Mouse (Mus musculus): ENCODE data around the gene Nkain1. TPM values are rescaled to one million over a fixed set of nuclear protein-coding genes. Genes with fewer than 3 reads are reported as not detected.

Nkain1 gene
- polyA plus RNA-seq, 1 experiment, result 0.54 TPM

DNA sequence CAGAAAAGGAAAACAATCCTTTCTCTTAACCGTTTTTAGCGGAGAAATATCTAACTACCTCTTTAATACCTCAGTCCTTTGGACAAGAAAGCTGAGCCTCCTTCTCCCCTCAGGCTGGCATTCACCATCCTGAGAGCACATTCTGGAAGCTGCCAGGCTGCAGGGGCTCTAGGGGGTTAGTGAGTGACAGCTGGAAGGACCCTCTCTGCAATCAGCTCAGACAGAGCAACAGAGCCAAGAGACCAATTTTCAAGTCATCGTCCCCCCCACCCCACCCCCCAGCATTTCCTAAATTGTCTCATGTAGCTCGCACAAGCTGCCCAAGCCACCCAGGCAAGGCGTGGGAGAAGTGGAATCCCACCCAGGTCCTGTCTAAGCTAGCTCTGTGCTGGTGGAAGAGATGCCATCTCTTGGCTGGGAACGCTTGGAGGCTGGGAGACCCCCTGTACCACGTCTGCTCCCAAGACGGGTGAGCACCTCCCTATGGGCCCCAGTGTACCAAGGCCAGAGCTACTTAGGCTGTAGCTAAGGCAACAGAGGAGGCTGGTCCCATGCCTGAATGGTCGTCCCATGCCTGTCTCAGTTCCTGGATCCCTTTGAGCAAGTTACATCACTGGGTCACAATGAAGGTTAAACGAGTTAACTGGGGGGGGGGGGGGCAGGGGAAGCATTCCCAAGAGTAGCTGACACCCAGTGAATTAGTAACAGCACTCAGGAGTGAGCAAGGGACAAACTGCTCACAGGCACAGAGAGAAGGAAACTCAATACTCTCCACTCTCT, 2.8 kb downstream of the Nkain1 start:
- H3K4me1 ChIP-seq (ENCODE audit: control insufficient read depth, insufficient read depth, low read length), result peaks cover 11% of the 10 kb centered on the region
- H3K27ac ChIP-seq (ENCODE audit: insufficient read depth, low read depth, low read length), result no peak overlapping the region
- no peak overlapping the region for H3K4me3 ChIP-seq (ENCODE audit: insufficient read depth, low read length)
- no peak for TF ChIP-seq CTCF (IDR thresholded peaks at IDR 0.05; ENCODE audit: low read depth, low read length)
- TF ChIP-seq POLR2A (IDR thresholded peaks at IDR 0.05; ENCODE audit: borderline replicate concordance, low read depth, low read length), result no peak

DNA sequence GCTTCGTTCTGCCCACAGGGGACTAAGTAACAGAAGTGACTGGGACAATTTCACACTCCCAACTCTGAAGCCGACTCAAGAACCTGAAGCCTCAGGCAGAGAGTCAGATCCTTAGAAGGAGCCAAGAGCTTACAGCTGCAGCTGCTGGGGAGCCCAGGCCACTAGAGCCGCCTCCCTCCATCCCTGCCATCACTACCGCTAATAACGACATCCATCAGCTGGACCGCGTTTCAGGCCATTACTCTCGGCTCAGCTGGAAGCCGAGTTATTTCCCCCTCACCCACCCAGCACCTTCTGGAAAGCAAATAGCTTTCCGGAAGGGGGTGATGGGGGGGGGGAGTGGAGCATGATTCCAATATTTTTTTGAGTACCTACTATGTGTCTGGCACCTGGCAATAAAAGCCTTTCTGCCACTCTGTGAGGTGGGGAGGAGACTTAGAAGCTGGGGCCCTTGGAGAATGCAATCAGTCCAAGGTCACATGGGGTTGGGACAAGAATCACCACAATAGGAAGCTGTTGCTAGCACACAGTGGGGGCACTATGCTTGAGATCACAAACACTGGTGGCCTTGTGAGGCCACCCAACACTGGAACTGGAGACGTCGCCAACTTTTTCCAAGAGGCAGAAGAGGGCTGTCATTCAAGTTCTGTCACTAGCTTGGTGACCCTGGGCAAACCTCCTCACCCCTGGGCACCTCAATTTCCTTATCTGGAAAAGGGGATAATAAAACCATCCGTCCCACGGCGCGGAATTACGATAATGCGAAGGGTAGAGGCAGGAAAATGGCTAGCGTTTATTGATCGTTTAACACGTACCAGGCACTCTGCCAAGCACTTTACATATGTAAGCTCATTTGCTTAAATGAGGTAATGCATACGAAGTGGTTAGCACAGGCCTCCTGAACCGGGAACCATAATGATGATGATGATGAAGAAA, 5.7 kb downstream of the Nkain1 start:
- TF ChIP-seq POLR2A (IDR thresholded peaks at IDR 0.05; ENCODE audit: borderline replicate concordance, low read depth, low read length), result no peak
- TF ChIP-seq CTCF (IDR thresholded peaks at IDR 0.05; ENCODE audit: low read depth, low read length), result no peak
- Histone ChIP-seq H3K27ac (ENCODE audit: insufficient read depth, low read depth, low read length) (no peak overlapping the region), H3K4me1 (ENCODE audit: control insufficient read depth, insufficient read depth, low read length) (peaks cover 3% of the 10 kb centered on the region; the same call in 1 of the 2 replicates), H3K4me3 (ENCODE audit: insufficient read depth, low read length) (no peak overlapping the region)

DNA sequence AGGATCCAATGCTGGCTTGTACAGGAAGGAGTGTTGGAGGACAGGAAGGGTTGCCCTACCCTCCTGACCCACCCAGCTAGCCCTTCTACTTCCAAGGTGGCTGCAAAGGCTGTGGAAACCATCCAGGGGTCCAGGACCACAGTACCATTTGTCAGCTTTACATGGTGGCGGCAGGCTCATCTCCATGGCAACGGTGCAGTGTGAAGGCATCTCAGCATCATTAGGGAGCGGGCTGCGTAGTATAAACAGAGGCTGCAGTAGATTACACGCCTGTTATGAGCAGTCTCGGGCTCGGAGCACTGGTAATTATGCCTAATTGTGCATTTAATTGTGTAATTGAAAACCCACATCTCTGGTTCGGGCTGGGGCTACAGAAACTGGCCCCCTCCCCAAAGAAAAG, 10.2 kb downstream of the Nkain1 start:
- no peak for TF ChIP-seq CTCF (IDR thresholded peaks at IDR 0.05; ENCODE audit: low read depth, low read length)
- H3K27ac ChIP-seq (ENCODE audit: insufficient read depth, low read depth, low read length), result no peak overlapping the region
- no peaks in the 10 kb centered on the region for H3K4me1 ChIP-seq (ENCODE audit: control insufficient read depth, insufficient read depth, low read length)
- no peak overlapping the region for H3K4me3 ChIP-seq (ENCODE audit: insufficient read depth, low read length)

DNA sequence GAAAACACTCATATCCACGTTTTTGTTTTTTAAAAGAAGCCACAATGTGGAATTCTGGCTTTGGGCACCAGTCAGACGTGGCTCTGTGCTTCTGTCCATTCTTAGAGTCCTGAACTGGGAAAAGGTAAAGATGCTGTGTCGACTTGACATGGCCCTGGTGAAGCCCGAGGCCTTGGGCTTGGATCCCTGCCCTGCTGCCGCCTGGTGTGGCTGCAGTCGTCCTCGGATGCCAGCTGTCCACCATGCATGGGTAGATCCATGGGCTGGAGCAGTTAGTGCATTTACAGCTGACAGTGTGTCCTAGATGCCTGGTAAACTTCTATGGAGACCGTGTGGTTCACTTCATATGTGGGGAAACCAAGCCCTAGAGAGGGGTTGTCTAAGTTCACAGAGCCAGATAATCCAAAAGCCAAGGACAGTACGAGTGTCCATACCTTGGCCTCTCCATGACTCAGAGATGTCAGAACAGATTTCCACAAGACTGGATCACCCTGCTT, 10.7 kb downstream of the Nkain1 start:
- TF ChIP-seq CTCF (IDR thresholded peaks at IDR 0.05; ENCODE audit: low read depth, low read length) (no peak), POLR2A (IDR thresholded peaks at IDR 0.05; ENCODE audit: borderline replicate concordance, low read depth, low read length) (no peak)
- Histone ChIP-seq H3K4me3 (ENCODE audit: insufficient read depth, low read length) (no peak overlapping the region), H3K27ac (ENCODE audit: insufficient read depth, low read depth, low read length) (no peak overlapping the region), H3K4me1 (ENCODE audit: control insufficient read depth, insufficient read depth, low read length) (no peaks in the 10 kb centered on the region)

DNA sequence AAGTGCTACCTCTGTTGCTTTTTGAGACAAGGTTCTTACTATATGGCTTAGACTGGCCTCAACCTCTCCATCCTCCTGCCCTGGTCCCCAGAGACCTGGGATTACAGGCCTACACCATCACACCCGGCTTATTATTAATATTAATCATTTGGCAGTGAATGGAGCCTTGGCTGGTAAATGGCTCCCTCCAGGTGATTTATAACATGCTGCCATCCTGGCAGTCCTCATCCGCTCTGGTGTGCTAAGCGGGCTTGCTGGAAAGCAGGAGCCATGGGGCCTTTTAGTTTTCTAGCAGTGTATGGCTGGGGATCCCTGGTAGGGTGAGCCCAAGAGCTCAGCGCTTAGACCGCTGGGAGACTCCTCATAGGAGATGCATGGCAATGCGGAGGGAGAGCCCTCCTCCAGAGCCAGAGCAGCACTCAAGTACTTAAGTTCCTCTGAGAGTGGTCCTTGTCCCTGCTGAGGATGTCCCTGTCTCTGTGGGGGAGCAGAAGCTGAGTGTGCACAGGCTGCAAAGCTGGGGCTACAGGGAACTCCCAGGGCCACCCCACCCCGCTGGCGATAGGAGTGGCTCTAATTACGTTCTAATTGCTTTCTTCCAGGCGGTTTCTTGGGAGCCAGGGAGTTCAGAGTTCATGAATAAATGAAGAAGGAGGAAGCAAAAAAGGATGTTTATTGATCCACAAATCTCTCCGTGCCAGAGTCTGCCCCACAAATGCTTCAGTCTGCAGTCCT, 13.2 kb downstream of the Nkain1 start:
- no peak overlapping the region for H3K4me3 ChIP-seq (ENCODE audit: insufficient read depth, low read length)
- TF ChIP-seq CTCF (IDR thresholded peaks at IDR 0.05; ENCODE audit: low read depth, low read length), result no peak
- no peak for TF ChIP-seq POLR2A (IDR thresholded peaks at IDR 0.05; ENCODE audit: borderline replicate concordance, low read depth, low read length)
- H3K27ac ChIP-seq (ENCODE audit: insufficient read depth, low read depth, low read length), result no peak overlapping the region
- no peaks in the 10 kb centered on the region for H3K4me1 ChIP-seq (ENCODE audit: control insufficient read depth, insufficient read depth, low read length)

DNA sequence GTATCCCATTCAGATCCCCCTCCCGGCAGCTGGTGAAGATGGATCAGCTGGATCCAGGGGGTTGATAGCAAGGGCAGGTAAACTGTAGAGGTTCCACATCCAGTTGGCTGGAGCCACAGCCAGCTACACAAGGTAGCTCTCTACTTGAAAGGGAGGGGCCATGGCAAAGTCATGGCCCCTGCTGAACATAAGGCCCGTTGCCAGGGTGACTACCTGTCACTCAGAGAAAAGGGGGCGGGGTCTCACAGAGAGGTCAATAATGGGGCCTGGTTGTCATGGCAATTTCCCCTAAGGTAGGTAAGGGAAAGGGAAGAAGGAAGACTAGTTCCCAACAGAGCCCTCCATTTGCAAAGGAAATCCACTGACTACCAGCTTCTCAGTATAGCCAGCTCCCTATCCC, 14.8 kb downstream of the Nkain1 start:
- H3K4me1 ChIP-seq (ENCODE audit: control insufficient read depth, insufficient read depth, low read length), result no peaks in the 10 kb centered on the region
- TF ChIP-seq POLR2A (IDR thresholded peaks at IDR 0.05; ENCODE audit: borderline replicate concordance, low read depth, low read length) (no peak), CTCF (IDR thresholded peaks at IDR 0.05; ENCODE audit: low read depth, low read length) (no peak)
- H3K4me3 ChIP-seq (ENCODE audit: insufficient read depth, low read length), result no peak overlapping the region
- H3K27ac ChIP-seq (ENCODE audit: insufficient read depth, low read depth, low read length), result no peak overlapping the region

- H3K4me1 ChIP-seq (ENCODE audit: control insufficient read depth, insufficient read depth, low read length), result no peaks in the 10 kb centered on the region
These were observed 16.1 kb downstream of the Nkain1 start for GRCm38 (mm10) chr4:130557852-130558251.

DNA sequence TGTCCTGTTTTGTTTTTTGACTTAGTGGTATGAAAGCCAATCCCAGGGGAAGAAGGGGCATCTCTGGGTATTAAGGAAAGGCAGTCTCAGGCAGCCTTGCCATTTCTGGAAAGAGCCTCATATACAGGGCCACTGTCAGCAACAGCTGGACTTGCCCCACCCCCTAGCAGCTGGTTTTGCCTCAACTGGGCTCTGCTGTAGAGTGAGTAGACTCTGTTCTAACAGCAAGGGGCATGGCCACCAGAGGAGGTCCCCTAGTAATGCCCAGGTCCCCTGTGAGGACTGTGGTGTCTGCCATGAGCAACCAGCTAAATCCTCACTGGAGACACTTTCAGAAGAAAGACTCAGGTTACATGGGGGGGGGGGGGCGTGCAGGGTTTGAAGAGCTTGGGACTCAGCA, 17.0 kb downstream of the Nkain1 start:
- Histone ChIP-seq H3K27ac (ENCODE audit: insufficient read depth, low read depth, low read length) (no peak overlapping the region), H3K4me1 (ENCODE audit: control insufficient read depth, insufficient read depth, low read length) (peaks cover 4% of the 10 kb centered on the region; the same call in 1 of the 2 replicates), H3K4me3 (ENCODE audit: insufficient read depth, low read length) (no peak overlapping the region)
- TF ChIP-seq CTCF (IDR thresholded peaks at IDR 0.05; ENCODE audit: low read depth, low read length) (no peak), POLR2A (IDR thresholded peaks at IDR 0.05; ENCODE audit: borderline replicate concordance, low read depth, low read length) (no peak)

More at GRCm38 (mm10) chr4:130557852-130558251, 16.1 kb downstream of the Nkain1 start:
- Histone ChIP-seq H3K4me3 (ENCODE audit: insufficient read depth, low read length) (no peak overlapping the region), H3K27ac (ENCODE audit: insufficient read depth, low read depth, low read length) (no peak overlapping the region)
- TF ChIP-seq CTCF (IDR thresholded peaks at IDR 0.05; ENCODE audit: low read depth, low read length), result no peak
- no peak for TF ChIP-seq POLR2A (IDR thresholded peaks at IDR 0.05; ENCODE audit: borderline replicate concordance, low read depth, low read length)

- no peak for TF ChIP-seq POLR2A (IDR thresholded peaks at IDR 0.05; ENCODE audit: borderline replicate concordance, low read depth, low read length)
- TF ChIP-seq CTCF (IDR thresholded peaks at IDR 0.05; ENCODE audit: low read depth, low read length), result no peak
- Histone ChIP-seq H3K4me3 (ENCODE audit: insufficient read depth, low read length) (no peak overlapping the region), H3K27ac (ENCODE audit: insufficient read depth, low read depth, low read length) (no peak overlapping the region), H3K4me1 (ENCODE audit: control insufficient read depth, insufficient read depth, low read length) (peaks cover 5% of the 10 kb centered on the region; the same call in 1 of the 2 replicates)
These were observed 17.7 kb downstream of the Nkain1 start for GRCm38 (mm10) chr4:130556224-130556623.

All from bone marrow macrophage, adult 2 months (primary cell).